Mouse (Mus musculus): Measurements from ENCODE around the gene Adamtsl3.

GRCm38 (mm10) chr7:82605425-82605824 is 269.9 kb downstream of the Adamtsl3 start:
- TF ChIP-seq CTCF (IDR thresholded peaks at IDR 0.05; ENCODE audit: control insufficient read depth, insufficient read depth, insufficient replicate concordance, low read depth, low read length) (no peak), POLR2A (IDR thresholded peaks at IDR 0.05; ENCODE audit: control insufficient read depth, low read depth, low read length) (no peak)

Data from testis, adult 2 months (tissue).